Mouse (Mus musculus): ENCODE measurements around the gene Taf1c.

The Taf1c gene

GRCm38 (mm10) chr8:119604996-119605395 lies at the start of gene Taf1c:
Gene Taf1c, minus strand, starts transcription at chr8:119605222.
- DNase-seq (ENCODE audit: low spot score): peak; percentile 81

- DNase-seq (ENCODE audit: low spot score): peak; percentile 62
Observed at GRCm38 (mm10) chr8:119651324-119651723, 46.3 kb upstream of the Taf1c start.

- DNase-seq (ENCODE audit: low spot score): no peak
Observed at GRCm38 (mm10) chr8:119646846-119647245, 41.8 kb upstream of the Taf1c start.

GRCm38 (mm10) chr8:119646197-119646596 lies 41.2 kb upstream of the Taf1c start:
- DNase-seq (ENCODE audit: low spot score): no peak

- DNase-seq (ENCODE audit: low spot score): no peak
Observed at GRCm38 (mm10) chr8:119644981-119645597, 40.1 kb upstream of the Taf1c start.

- DNase-seq (ENCODE audit: low spot score): no peak
Observed at GRCm38 (mm10) chr8:119644429-119644960, 39.5 kb upstream of the Taf1c start.

- no peak for DNase-seq (ENCODE audit: low spot score)
Observed at GRCm38 (mm10) chr8:119642960-119643359, 37.9 kb upstream of the Taf1c start.

- peak; percentile 63 for DNase-seq (ENCODE audit: low spot score)
Observed at GRCm38 (mm10) chr8:119641058-119641457, 36.0 kb upstream of the Taf1c start.

GRCm38 (mm10) chr8:119639798-119640197 lies 34.8 kb upstream of the Taf1c start:
- DNase-seq (ENCODE audit: low spot score): no peak

GRCm38 (mm10) chr8:119638261-119638660 lies 33.2 kb upstream of the Taf1c start:
- DNase-seq (ENCODE audit: low spot score): no peak

- no peak for DNase-seq (ENCODE audit: low spot score)
Observed at GRCm38 (mm10) chr8:119637381-119637780, 32.4 kb upstream of the Taf1c start.

- DNase-seq (ENCODE audit: low spot score): no peak
Observed at GRCm38 (mm10) chr8:119636766-119637165, 31.7 kb upstream of the Taf1c start.

GRCm38 (mm10) chr8:119635958-119636357 lies 30.9 kb upstream of the Taf1c start:
- DNase-seq (ENCODE audit: low spot score): no peak

GRCm38 (mm10) chr8:119635378-119635777 lies 30.4 kb upstream of the Taf1c start, which contains the start of gene Kcng4:
Gene Kcng4, minus strand, starts transcription at chr8:119635680.
- no peak for DNase-seq (ENCODE audit: low spot score)

- no peak for DNase-seq (ENCODE audit: low spot score)
Observed at GRCm38 (mm10) chr8:119634616-119635336, 29.8 kb upstream of the Taf1c start.

GRCm38 (mm10) chr8:119632909-119633308 lies 27.9 kb upstream of the Taf1c start:
- no peak for DNase-seq (ENCODE audit: low spot score)

- DNase-seq (ENCODE audit: low spot score): no peak
Observed at GRCm38 (mm10) chr8:119632246-119632645, 27.2 kb upstream of the Taf1c start.

- no peak for DNase-seq (ENCODE audit: low spot score)
Observed at GRCm38 (mm10) chr8:119630841-119631240, 25.8 kb upstream of the Taf1c start.

- no peak for DNase-seq (ENCODE audit: low spot score)
Observed at GRCm38 (mm10) chr8:119627613-119628359, 22.8 kb upstream of the Taf1c start.

- DNase-seq (ENCODE audit: low spot score): no peak
Observed at GRCm38 (mm10) chr8:119627199-119627598, 22.2 kb upstream of the Taf1c start.

- no peak for DNase-seq (ENCODE audit: low spot score)
Observed at GRCm38 (mm10) chr8:119625788-119626187, 20.8 kb upstream of the Taf1c start.

- no peak for DNase-seq (ENCODE audit: low spot score)
Observed at GRCm38 (mm10) chr8:119624916-119625315, 19.9 kb upstream of the Taf1c start.

GRCm38 (mm10) chr8:119623744-119624143 lies 18.7 kb upstream of the Taf1c start:
- no peak for DNase-seq (ENCODE audit: low spot score)
